Mouse (Mus musculus): ENCODE data around the gene Mpi. TPM values are rescaled to one million over a fixed set of nuclear protein-coding genes. Genes with fewer than 3 reads are reported as not detected.

Mpi gene
- polyA plus RNA-seq, 1 experiment: 89.6 TPM

DNA sequence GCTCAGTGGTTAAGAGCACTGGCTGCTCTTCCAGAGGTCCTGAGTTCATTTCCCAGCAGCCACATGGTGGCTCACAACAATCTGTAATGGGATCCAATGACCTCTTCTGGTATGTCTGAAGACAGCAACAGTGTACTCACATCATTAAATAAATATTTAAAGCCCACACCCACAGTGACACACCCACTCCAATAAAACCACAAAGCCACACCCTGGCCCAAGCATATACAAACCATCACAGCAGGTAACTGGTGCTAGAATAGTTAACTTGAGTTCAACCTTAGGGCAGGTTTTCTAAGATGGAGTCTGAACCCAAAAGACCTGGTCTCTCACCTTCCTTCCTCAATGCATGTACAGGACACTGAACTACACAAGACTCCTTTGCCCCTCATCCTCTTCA, 57.6 kb downstream of the Mpi start:
- Histone ChIP-seq H3ac (ENCODE audit: control insufficient read depth, insufficient read length) (no peak overlapping the region), H3K79me2 (ENCODE audit: control insufficient read depth, insufficient read depth) (no peaks in the 10 kb centered on the region), H3K4me2 (ENCODE audit: low read depth) (no peak overlapping the region), H3K27me3 (ENCODE audit: control insufficient read depth, insufficient read depth, insufficient read length) (no peaks in the 10 kb centered on the region), H3K36me3 (ENCODE audit: control insufficient read depth, insufficient read depth) (no peaks in the 10 kb centered on the region), H3K4me3 (no peak overlapping the region)
- TF ChIP-seq TCF3 (IDR thresholded peaks at IDR 0.05; ENCODE audit: insufficient read length, low read depth): no peak
- no peak for TF ChIP-seq SRF (IDR thresholded peaks at IDR 0.05; ENCODE audit: control insufficient read depth, insufficient read length, low read depth)
- TF ChIP-seq REST (IDR thresholded peaks at IDR 0.05; ENCODE audit: insufficient read depth, insufficient read length): no peak
- TF ChIP-seq MYOG (IDR thresholded peaks at IDR 0.05; ENCODE audit: control insufficient read depth in 1 of 3, insufficient read depth in 1 of 3, insufficient read length in 2 of 3, low read depth in 2 of 3): no peak
- TF ChIP-seq MAX (IDR thresholded peaks at IDR 0.05; ENCODE audit: low read depth): no peak
- no peak for TF ChIP-seq MYOD1 (IDR thresholded peaks at IDR 0.05; ENCODE audit: control insufficient read depth in 1 of 3, insufficient read length in 2 of 3, low read depth in 2 of 3)
- TF ChIP-seq POLR2AphosphoS2 (IDR thresholded peaks at IDR 0.05; ENCODE audit: insufficient read length, low read depth): no peak
- TF ChIP-seq E2F4 (IDR thresholded peaks at IDR 0.05; ENCODE audit: insufficient read depth): no peak
- no peak for TF ChIP-seq USF1 (IDR thresholded peaks at IDR 0.05; ENCODE audit: low read depth)
- no peak for TF ChIP-seq TCF12 (IDR thresholded peaks at IDR 0.05; ENCODE audit: insufficient read depth, poor library complexity, severe bottlenecking)
- TF ChIP-seq CEBPB (IDR thresholded peaks at IDR 0.05; ENCODE audit: insufficient read depth, poor library complexity, severe bottlenecking): no peak
- no peak for TF ChIP-seq POLR2A (IDR thresholded peaks at IDR 0.05; ENCODE audit: insufficient read length, low read depth)

Other genes starting within 250 kb of the Mpi start
- gene Ppcdc, start 112.6 kb downstream of the Mpi start, polyA plus RNA-seq (2012; fragmentation: generic; extraction: Trizol): 16.2 TPM
- gene Scamp5, start 84.7 kb downstream of the Mpi start, polyA plus RNA-seq (2012; fragmentation: generic; extraction: Trizol): 23.6 TPM
- gene Rpp25, start 48.7 kb downstream of the Mpi start, polyA plus RNA-seq (2012; fragmentation: generic; extraction: Trizol): 0.11 TPM
- 780 TPM for gene Cox5a, start 31.5 kb downstream of the Mpi start, polyA plus RNA-seq (2012; fragmentation: generic; extraction: Trizol)
- gene Fam219b, start 15.2 kb downstream of the Mpi start, polyA plus RNA-seq (2012; fragmentation: generic; extraction: Trizol): 14.4 TPM
- 38.3 TPM for gene Scamp2, start 8.2 kb upstream of the Mpi start, polyA plus RNA-seq (2012; fragmentation: generic; extraction: Trizol)
- 12.2 TPM for gene Ulk3, start 36.7 kb upstream of the Mpi start, polyA plus RNA-seq (2012; fragmentation: generic; extraction: Trizol)
- gene Cplx3, start 53.5 kb upstream of the Mpi start, polyA plus RNA-seq (2012; fragmentation: generic; extraction: Trizol): 0.23 TPM
- gene Lman1l, start 68.0 kb upstream of the Mpi start, polyA plus RNA-seq (2012; fragmentation: generic; extraction: Trizol): 1.00 TPM
- gene Csk, start 100.9 kb upstream of the Mpi start, polyA plus RNA-seq (2012; fragmentation: generic; extraction: Trizol): 76.7 TPM
- gene Cyp1a2, start 130.9 kb upstream of the Mpi start, polyA plus RNA-seq (2012; fragmentation: generic; extraction: Trizol): not detected
- gene Cyp1a1, start 135.2 kb upstream of the Mpi start, polyA plus RNA-seq (2012; fragmentation: generic; extraction: Trizol): not detected
- 11.0 TPM for gene Edc3, start 155.8 kb upstream of the Mpi start, polyA plus RNA-seq (2012; fragmentation: generic; extraction: Trizol)
- gene Clk3, start 213.1 kb upstream of the Mpi start, polyA plus RNA-seq (2012; fragmentation: generic; extraction: Trizol): 47.1 TPM

Data from myocyte (in vitro differentiated cells).